Mouse (Mus musculus) heart, adult 2 months (tissue): ENCODE results near the gene Scn10a.

Experiments used
- CTCF ChIP-seq: fragments of 200-600 bp; IDR thresholded peaks from 2 replicates; pipeline ENCODE4 v1.8.1; 2022; ENCODE audit warnings: antibody characterized with exemption, mild to moderate bottlenecking, moderate library complexity
- EP300 ChIP-seq: fragments of 200-500 bp; IDR thresholded peaks from 2 replicates; pipeline ENCODE4 v1.6.1; 2011; ENCODE audit warnings: low read depth, low read length, control low read depth; ENCODE audit not compliant: insufficient read depth
- POLR2A ChIP-seq: fragments of 200-500 bp; IDR thresholded peaks from 2 replicates; pipeline ENCODE4 v1.6.1; 2011; ENCODE audit warnings: mild to moderate bottlenecking, low read depth, low read length, control low read depth; ENCODE audit not compliant: insufficient read depth

GRCm38 (mm10) chr9:119725293-119725862, 6.3 kb upstream of the Scn10a start:
- no peak for TF ChIP-seq CTCF
- TF ChIP-seq EP300, result no peak
- no peak for TF ChIP-seq POLR2A
